Mouse (Mus musculus) erythroblast, embryonic 14.5 days (primary cell): ENCODE measurements around the gene Inpp1.

Experiments used
- GATA1 ChIP-seq: IDR thresholded peaks from 2 replicates; pipeline ENCODE4 v1.6.1; 2012; ENCODE audit warnings: low read length, inconsistent platforms, mixed read lengths
- TAL1 ChIP-seq: IDR thresholded peaks from 3 replicates; pipeline ENCODE4 v1.6.1; 2012; ENCODE audit warnings: low read length, inconsistent platforms, mixed read lengths

GRCm38 (mm10) chr1:52864220-52864619 is 46.7 kb upstream of the Inpp1 start:
- TF ChIP-seq TAL1 = no peak
- TF ChIP-seq GATA1 = no peak
